Mouse (Mus musculus) forebrain, embryonic 10.5 days (tissue): ENCODE data around the gene Psmd9. TPM values are rescaled to one million over a fixed set of nuclear protein-coding genes. Genes with fewer than 3 reads are reported as not detected.

Source experiments
- DNase-seq: peaks from one replicate; pipeline ENCODE4 v3.0.0-alpha.2; 2017; ENCODE audit warnings: low spot score; ENCODE audit errors: extremely low spot score
- H3K27ac ChIP-seq: fragments of 300-500 bp; sonication (generic); 2 replicates; pipeline ENCODE4 v1.5.1; 2016; ENCODE audit warnings: mild to moderate bottlenecking
- H3K27me3 ChIP-seq: fragments of 300-500 bp; sonication (generic); 2 replicates; pipeline ENCODE4 v1.6.1; 2016; ENCODE audit warnings: mild to moderate bottlenecking; ENCODE audit not compliant: poor library complexity, severe bottlenecking
- H3K36me3 ChIP-seq: fragments of 300-500 bp; sonication (generic); replicated peaks from 2 replicates; pipeline ENCODE4 v1.6.1; 2016; ENCODE audit warnings: mild to moderate bottlenecking, moderate library complexity
- H3K4me1 ChIP-seq: fragments of 300-500 bp; sonication (generic); 2 replicates; pipeline ENCODE4 v1.6.1; 2016
- H3K4me3 ChIP-seq: fragments of 300-500 bp; sonication (generic); 2 replicates; pipeline ENCODE4 v1.5.1; 2016; ENCODE audit warnings: mild to moderate bottlenecking, moderate library complexity
- H3K9me3 ChIP-seq: fragments of 300-500 bp; sonication (generic); 2 replicates; pipeline ENCODE4 v1.6.1; 2016; ENCODE audit warnings: mild to moderate bottlenecking, moderate library complexity
- WGBS: fragments of 180-500 bp; shearing (Covaris S2); methylation state at CpG from one replicate; pipeline ENCODE4 v1.1.7; 2016; 5-methylcytosine and 5-hydroxymethylcytosine counted together
- polyA plus RNA-seq: library from polyadenylated mRNA; unstranded; fragments of >200 nt; fragmentation: Nextera tagmentation; extraction: Ambion mirVana; gene quantifications from 2 replicates; pipeline ENCODE4 v1.2.1, GENCODE M21; 2016

Psmd9 gene
- polyA plus RNA-seq, 1 experiment from 2014 or later = 80.5 TPM

GRCm38 (mm10) chr5:123281336-123282136 lies 112.3 kb downstream of the Psmd9 start:
- Histone ChIP-seq H3K9me3 (no peaks in the 10 kb centered on the region), H3K36me3 (no peaks in the 10 kb centered on the region), H3K4me1 (peaks cover 11% of the 10 kb centered on the region), H3K27ac (no peak overlapping the region), H3K27me3 (no peaks in the 10 kb centered on the region), H3K4me3 (no peak overlapping the region)
- no peak for DNase-seq
- WGBS = 79% methylated on average over 9 of the region's 9 CpGs

GRCm38 (mm10) chr5:123285174-123285573 lies 116.0 kb downstream of the Psmd9 start:
- Histone ChIP-seq H3K9me3 (peaks cover 9% of the 10 kb centered on the region; the same call in 1 of the 2 replicates), H3K27me3 (no peaks in the 10 kb centered on the region), H3K27ac (no peak overlapping the region), H3K36me3 (no peaks in the 10 kb centered on the region), H3K4me3 (no peak overlapping the region), H3K4me1 (no peaks in the 10 kb centered on the region)
- DNase-seq = no peak
- 44% methylated on average over 8 of the region's 8 CpGs for WGBS

GRCm38 (mm10) chr5:123288079-123288478 lies 118.9 kb downstream of the Psmd9 start:
- 76% methylated on average over 5 of the region's 5 CpGs for WGBS
- H3K9me3 ChIP-seq = peaks cover 9% of the 10 kb centered on the region; the same call in 1 of the 2 replicates
- DNase-seq = no peak
- no peaks in the 10 kb centered on the region for H3K27me3 ChIP-seq
- 0 out of 2 replicates have a peak, but pooled peaks cover 2% of the 10 kb centered on the region for H3K4me1 ChIP-seq
- no peaks in the 10 kb centered on the region for H3K36me3 ChIP-seq
- no peak overlapping the region for H3K27ac ChIP-seq
- no peak overlapping the region for H3K4me3 ChIP-seq

GRCm38 (mm10) chr5:123294653-123295052 lies 125.4 kb downstream of the Psmd9 start:
- 90% methylated on average over 9 of the region's 9 CpGs for WGBS

GRCm38 (mm10) chr5:123296224-123296806 lies 127.1 kb downstream of the Psmd9 start:
- H3K27me3 ChIP-seq = peaks cover 35% of the 10 kb centered on the region
- WGBS = 71% methylated on average over 12 of the region's 12 CpGs
- H3K4me1 ChIP-seq = peaks cover 31% of the 10 kb centered on the region
- no peak for DNase-seq
- no peaks in the 10 kb centered on the region for H3K9me3 ChIP-seq
- H3K27ac ChIP-seq = no peak overlapping the region
- no peaks in the 10 kb centered on the region for H3K36me3 ChIP-seq
- no peak overlapping the region for H3K4me3 ChIP-seq

More at GRCm38 (mm10) chr5:123294653-123295052, 125.4 kb downstream of the Psmd9 start:
- no peak overlapping the region for H3K4me3 ChIP-seq
- peaks cover 15% of the 10 kb centered on the region; the same call in 1 of the 2 replicates for H3K4me1 ChIP-seq
- H3K27me3 ChIP-seq = peaks cover 18% of the 10 kb centered on the region; the same call in 1 of the 2 replicates
- no peak for DNase-seq
- H3K9me3 ChIP-seq = no peaks in the 10 kb centered on the region
- no peak overlapping the region for H3K27ac ChIP-seq
- no peaks in the 10 kb centered on the region for H3K36me3 ChIP-seq

GRCm38 (mm10) chr5:123296972-123297754 lies 128.0 kb downstream of the Psmd9 start:
- Histone ChIP-seq H3K36me3 (no peaks in the 10 kb centered on the region), H3K4me3 (no peak overlapping the region), H3K4me1 (peaks cover 37% of the 10 kb centered on the region), H3K9me3 (no peaks in the 10 kb centered on the region), H3K27me3 (peaks cover 37% of the 10 kb centered on the region), H3K27ac (no peak overlapping the region)
- no peak for DNase-seq
- 67% methylated on average over 23 of the region's 23 CpGs for WGBS

- 77% methylated on average over 7 of the region's 7 CpGs for WGBS
- Histone ChIP-seq H3K4me3 (no peak overlapping the region), H3K27me3 (peaks cover 37% of the 10 kb centered on the region), H3K27ac (no peak overlapping the region), H3K9me3 (no peaks in the 10 kb centered on the region), H3K36me3 (no peaks in the 10 kb centered on the region), H3K4me1 (peaks cover 44% of the 10 kb centered on the region)
- DNase-seq = no peak
Measured at GRCm38 (mm10) chr5:123297830-123298229, 128.6 kb downstream of the Psmd9 start.

GRCm38 (mm10) chr5:123298526-123298925 lies 129.3 kb downstream of the Psmd9 start:
- DNase-seq = no peak
- Histone ChIP-seq H3K27me3 (peaks cover 37% of the 10 kb centered on the region), H3K4me3 (no peak overlapping the region), H3K36me3 (no peaks in the 10 kb centered on the region), H3K27ac (no peak overlapping the region), H3K9me3 (no peaks in the 10 kb centered on the region), H3K4me1 (peaks cover 45% of the 10 kb centered on the region)
- WGBS = 88% methylated on average over 6 of the region's 6 CpGs

Other genes with a start within 250 kb of the Psmd9 start
- gene Kdm2b, start 179.6 kb upstream of the Psmd9 start, polyA plus RNA-seq = 83.3 and 83.4 TPM in 2 replicates
- gene Orai1, start 154.3 kb upstream of the Psmd9 start, polyA plus RNA-seq = 6.9 and 7.9 TPM in 2 replicates
- 0.26 and 0.33 TPM in 2 replicates for gene Morn3, start 122.4 kb upstream of the Psmd9 start, polyA plus RNA-seq
- gene Tmem120b, start 101.0 kb upstream of the Psmd9 start, polyA plus RNA-seq = 8.3 and 10.4 TPM in 2 replicates
- gene Rhof, start 36.7 kb upstream of the Psmd9 start, polyA plus RNA-seq = 1.2 and 1.5 TPM in 2 replicates
- gene Setd1b, start 27.2 kb upstream of the Psmd9 start, polyA plus RNA-seq = 7.6 and 8.1 TPM in 2 replicates
- 0.31 TPM in 1 of 2 replicates, not detected in the other for gene Hpd, start 13.3 kb downstream of the Psmd9 start, polyA plus RNA-seq
- 1.4 and 1.5 TPM in 2 replicates for gene Wdr66, start 82.7 kb downstream of the Psmd9 start, polyA plus RNA-seq
- 38.4 and 41.8 TPM in 2 replicates for gene Bcl7a, start 174.4 kb downstream of the Psmd9 start, polyA plus RNA-seq
- 16.7 and 17.9 TPM in 2 replicates for gene Mlxip, start 225.4 kb downstream of the Psmd9 start, polyA plus RNA-seq